Mouse (Mus musculus) cerebellum, adult 8-10 months (tissue): ENCODE data around the gene Tollip.
A peak's percentile ranks its signal among the peaks of the same experiment; 100 is the strongest.

ENCODE experiments used
- DNase-seq: peaks from one replicate; pipeline ENCODE4 v3.0.0; 2022

Tollip gene

DNA sequence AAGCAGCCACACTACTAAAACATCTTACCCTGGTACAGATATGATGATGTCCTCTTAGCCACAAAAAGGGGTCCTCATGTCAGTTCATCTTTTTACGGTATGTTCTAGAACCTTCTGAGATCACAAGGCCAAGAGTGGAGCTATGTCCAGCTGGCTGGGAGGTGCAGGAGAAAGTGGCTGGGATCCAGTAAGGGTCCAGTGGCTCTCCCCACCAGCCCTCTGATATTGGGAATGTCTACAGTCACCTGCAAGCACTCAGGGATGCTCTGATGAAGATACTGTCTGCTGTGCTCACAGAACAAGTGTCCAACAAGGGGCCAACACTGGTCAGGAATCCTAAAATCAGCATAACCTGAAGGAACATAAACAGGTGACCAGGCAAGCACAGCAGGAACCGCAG lies at the start of gene Tollip:
TSS of gene Tollip (minus strand) at position 101 of the 400 bp plus-strand sequence.
- DNase-seq: no peak

DNA sequence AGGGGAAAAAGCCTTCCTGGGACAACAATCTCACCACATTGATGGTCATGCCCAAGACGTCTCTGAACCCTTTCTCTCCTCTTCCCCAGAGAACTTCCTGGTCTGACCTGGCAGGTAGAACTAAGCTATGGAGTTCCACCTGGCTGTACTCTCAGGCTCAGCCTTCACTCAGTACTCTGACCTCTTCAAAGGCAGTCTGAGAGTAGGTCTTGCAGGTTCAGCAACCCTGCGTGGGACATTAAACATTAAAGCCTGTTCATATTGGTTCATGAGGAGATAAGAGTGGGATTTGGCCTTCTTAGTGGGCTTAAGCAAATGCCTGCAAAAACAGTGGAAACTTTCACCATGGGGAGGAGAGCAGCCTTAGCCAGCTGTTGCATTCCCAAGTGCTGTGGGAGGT lies 48.0 kb upstream of the Tollip start:
- DNase-seq: no peak

DNA sequence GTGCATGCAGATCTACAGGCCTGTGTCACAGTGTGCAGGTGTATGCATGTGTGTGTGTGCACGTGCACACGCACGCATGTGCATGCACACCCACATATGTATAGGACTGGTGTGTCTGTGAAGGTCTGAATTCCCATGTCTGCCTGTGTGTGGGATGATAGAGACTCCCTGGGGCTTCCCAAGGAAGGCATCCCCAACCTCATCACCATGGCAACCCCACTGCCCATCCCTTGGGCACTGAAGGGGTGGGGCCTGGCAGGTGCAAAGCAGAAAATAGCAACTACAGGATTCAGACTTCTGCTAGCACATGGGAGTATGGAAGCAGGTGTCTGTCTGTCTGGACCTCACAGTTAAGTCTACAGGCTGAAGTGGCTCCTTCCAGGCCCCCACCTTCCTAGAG lies 44.2 kb upstream of the Tollip start:
- DNase-seq: no peak

DNA sequence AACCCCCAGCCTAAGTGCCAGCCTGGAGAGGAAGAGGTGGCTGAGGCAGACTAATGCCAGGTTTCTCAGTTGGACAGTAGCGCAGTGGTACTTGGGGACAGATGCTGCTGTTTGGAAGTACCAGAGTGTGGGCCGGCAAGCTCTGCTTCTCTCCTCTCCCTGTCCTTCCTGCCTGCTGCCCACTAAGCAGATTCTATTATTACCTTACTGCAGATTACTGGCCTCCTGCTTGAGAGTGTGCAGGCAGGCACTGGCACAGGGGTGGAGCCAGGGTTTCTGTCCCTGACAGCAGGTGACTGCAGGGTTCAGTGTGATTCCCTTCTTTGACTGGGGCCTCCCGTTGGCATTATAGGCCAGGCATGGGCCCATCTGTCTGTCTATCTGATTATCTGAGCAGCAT lies 43.2 kb upstream of the Tollip start:
- peak; percentile 63 for DNase-seq

DNA sequence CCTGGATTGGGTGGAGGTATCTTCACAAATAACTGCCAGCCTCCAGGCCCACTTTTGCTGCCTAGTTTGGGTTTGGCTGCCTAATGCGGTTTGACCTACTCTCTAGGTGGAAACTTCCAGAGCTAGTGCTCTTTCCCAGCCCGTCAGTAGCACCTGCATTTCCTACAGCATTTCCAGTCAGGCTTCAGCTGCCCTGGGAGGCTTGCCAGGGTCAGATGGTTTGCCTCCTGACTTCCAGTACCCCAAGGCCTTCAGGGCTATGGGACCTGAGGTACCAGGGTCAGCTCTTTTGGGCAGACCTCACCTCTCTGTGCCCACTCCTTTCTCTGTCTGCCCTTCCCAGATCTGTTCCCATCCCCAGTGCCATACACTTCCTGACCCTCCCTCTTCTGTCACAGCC lies 42.6 kb upstream of the Tollip start:
- no peak for DNase-seq

DNA sequence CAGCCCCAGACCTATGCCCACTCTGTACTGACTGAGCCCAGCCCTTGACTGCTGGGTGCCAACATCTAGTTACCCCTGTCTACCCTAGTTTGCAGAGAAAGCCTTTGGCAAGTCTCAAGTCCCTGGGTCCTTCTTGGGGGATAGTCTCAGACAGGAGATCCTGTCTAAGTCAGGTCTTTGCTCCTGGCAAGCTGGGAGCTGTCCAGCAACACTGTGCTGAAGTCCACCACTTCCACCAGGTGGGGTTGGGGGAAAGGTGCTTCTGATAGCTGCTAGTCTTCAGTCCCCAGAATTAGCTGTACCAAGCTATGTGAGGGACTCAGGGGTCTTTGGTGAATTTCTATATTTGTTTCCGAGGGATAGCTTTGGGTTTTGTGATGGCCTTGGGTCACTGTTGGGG lies 40.8 kb upstream of the Tollip start:
- no peak for DNase-seq

DNA sequence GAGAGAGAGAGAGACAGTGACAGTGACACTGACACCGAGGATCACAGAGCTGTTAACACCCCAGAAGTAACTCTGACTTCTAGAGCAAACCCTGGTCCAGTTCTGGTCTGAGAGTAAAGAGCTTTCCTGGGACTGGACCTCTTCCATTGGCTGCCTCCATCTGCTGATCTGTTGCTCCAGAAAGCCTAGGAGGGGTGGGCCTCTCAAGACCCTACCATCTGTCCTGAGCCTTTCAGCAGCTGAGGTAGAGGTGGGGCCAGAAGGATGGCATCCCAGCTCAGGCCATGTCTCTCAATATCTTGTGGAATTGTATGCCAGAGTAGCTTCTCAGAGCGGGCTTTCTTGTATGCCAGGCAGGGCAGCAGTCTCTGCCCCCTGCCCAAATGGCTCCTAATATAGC lies 39.9 kb upstream of the Tollip start:
- DNase-seq: no peak

DNA sequence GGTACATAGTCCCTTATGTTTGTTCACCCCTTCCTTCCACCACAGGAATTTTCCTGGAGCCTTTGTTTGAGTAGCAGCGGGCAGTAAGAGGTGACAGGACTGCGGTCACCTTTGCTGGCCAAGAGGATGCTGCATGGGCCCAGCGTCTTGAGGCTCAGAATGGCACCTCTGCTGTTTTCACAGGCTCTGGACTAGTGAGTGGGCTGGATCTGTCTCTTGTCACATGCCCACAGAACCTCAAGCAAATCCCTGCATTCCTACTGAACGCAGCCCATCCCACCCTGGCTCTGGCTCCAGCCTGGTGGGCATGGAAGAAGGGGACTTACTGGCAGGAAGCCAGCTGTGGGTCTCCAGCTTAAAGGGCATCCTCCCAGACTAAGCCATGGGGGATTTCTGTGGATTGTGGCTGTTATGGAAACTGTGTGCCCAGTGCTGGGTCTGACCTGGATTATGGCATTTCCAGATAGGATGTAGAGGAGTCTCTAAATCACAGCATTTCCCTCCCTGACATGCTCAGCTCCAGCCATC lies 39.3 kb upstream of the Tollip start:
- no peak for DNase-seq

DNA sequence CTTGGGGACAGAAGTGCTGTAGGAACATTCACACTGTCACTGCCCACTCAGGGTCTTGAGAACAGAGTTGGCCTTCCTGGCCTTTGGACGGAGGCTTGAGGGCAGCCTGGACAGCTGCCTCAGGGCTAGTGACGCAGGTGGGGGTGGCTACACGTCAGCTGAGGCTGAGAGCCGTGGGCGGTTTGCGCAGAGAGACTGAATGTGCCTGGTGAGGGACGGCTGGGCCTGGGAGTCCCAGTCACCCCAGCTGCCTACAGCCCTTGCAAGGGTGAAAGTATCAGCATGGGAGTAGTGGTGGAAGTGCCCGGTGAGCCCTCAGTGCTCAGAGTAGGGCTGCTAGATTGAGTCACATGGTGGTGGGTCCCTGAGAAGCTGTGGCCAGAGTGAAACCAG lies 37.9 kb upstream of the Tollip start:
- peak; percentile 49 for DNase-seq

DNA sequence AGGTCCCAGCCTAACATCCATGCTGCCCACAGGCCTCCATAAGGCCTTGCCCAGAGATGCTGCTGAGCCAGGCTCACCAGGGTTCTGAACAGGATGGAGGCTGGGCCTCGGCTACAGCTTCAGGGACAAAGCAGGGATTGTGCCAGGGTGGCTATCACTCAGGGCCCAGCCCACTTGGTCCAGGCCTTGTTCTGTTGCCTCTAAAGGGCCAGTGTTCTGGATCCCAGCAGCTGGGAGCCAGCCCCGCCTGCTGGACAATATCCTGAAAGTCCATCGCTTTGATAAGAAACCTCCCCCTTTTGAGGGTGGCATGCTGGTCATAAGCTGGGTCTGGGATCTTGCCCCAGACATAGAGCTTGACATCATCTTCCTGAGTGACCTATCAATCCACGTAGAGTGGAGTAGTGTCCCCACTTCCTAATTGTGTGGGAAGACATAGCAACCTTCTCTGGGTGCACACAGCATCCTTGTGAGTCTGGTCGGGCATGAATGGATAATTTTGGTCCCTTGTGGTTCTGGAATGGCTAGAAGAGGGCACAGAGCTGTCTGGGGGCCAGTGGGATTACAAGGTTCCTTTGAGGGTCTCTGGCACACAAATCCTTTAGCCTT lies 37.4 kb upstream of the Tollip start:
- DNase-seq: peak; percentile 40

DNA sequence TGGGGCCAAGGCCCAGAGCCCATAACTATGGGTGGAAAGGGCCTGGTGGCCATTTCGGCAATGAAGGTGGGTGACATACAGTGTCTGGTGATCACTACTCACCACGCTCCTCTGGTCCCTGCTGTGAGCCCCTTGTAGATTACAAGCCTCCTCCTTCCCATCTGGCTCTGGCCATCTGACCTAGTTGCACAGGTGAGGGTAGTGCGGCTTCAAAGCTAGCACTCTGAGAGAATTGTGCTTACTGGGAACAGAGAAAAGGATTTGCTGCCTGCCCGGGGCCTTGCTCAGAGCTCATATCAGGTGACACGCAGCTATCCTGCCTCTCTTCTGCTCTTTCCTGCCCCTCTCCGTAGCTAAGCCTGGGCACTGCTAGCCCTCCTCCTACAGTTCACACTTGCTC lies 35.3 kb upstream of the Tollip start:
- peak; percentile 41 for DNase-seq

DNA sequence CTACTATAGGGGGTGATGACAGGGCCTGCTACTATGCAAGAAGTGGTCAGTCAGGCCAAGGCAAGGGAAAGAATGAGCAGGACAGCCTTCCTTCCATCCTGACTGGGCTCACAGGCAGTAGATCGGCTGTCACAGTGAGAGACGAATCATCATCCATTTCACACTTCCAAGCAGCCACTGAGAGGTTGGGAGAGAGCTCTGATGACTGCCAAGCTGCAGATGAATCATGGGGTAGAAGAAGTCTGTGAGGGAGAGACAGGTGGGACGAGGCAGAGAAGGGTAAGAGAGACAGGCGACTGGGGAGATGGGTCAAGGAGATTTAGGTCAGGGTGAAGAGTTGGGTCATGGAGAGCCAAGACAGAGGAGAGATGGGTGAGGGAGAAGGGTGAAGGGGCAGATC lies 34.6 kb upstream of the Tollip start:
- peak; percentile 45 for DNase-seq

DNA sequence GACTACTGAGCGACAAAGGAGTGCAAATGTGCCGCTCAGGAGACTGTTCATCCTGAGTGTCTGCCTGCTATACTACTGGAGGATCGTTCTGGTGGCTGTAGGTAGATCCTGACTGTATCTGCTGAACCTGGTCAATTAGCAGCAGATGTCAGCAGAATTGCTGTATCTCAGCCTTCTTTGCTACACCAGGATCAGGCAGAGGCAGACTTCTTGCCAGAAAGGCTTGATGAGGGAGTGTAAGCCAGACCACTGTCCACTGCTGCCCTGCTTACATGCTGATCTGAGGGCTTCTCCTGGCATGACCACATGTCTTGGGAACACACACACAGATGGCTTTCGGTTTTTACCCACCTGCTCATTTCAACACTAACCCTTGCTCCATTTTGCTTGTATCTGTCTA lies 33.5 kb upstream of the Tollip start:
- DNase-seq: peak; percentile 36

DNA sequence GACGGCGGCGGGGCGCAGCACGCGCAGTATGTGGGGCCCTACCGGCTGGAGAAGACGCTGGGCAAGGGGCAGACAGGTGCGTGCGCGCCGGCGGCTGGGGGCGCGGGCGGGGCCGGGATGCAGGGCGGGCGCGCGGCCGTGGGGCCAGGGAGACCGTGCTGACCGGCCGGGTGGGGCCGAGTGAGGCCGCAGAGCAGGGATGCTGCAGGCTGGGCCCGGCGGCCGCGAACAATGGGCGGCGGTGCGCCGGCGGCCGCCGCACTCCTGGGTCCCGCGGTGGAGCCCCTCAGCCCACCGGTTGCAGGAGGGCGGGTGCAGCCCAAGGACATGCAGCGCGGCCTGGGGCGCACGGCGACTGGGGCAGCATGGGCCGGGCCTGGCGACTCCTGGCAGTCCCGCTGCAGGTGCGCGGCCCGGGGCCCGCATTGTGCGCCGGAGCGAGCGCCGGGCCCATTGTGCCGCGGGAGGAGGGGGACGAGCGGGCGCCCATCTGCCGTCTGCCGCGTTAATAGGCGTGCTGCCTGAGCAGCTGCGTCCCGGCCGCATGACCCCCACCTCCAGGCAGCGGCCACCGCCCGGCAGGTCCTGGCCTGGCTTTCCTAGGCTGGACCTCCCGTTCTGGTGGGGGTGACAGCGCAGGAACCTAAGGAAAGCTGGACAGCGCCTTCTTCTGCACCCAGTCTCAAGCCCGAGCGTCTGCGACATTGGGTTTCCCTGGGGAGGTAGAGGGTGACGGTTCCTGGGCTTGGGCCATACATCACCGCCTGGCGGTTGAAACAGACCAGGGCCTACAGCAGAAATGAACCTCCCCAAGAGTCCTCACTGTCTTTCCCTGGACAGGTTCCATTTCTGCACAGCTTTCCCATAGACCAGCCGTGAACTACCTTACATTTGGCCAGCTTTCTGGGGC lies 32.1 kb upstream of the Tollip start:
- peak; percentile 68 for DNase-seq

DNA sequence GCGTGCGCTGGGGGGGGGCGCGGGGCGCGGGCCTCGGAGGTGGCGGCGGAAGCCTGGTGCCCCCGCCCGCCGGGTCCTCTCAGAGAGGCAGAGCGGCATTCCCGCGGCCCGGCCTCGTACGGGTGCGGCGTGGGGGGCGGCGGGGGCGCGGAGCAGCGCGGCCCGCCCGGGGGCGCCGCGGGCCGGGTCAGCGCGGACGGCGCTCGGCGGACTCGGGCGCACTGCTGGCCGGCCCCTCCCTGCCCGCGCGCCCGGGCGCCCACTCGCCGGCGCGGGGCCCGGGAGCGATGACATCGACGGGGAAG lies 31.4 kb upstream of the Tollip start:
- DNase-seq: no peak

DNA sequence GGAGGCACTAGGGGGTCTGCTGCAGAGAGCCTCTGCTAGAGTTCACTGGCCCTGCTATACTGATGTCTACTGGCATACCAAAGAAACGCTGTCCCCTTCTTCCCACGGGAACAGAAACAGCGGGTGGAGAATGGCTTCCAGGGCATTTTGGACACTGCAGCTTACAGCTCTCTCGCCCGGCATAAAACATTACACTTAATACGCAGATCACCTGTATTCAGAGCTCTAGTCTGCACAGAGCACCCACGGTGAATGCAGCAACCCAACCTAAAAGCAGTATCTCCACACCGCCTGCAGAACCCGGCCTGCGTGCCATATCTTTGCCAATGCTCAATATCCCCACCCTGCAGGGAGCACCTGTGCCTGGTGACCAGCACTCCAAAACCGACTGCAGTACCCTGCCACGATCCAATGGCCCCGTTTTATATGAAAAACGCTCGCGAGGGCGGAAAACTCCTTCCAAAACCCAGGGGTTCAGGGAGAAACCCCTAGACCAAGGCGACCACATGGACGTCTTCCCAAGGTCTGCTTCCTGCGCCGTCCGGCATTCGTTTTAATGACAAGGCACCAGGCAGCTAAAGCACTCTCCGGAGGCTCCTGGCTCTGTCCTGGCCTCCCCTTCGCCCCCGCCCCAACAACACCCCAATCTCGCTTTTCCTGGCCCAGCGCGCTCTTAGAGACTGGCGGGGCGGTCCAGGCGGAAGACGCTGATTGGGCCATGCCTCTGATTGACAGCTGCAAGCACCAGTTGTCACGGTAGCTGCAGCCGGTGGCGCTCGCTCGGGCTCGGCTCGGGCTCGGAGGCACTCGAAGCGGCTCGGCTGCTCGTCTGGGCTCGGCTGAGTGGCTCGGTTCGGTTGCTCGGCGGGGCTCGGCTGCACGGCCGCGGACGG lies 30.8 kb upstream of the Tollip start, which contains the start of gene Brsk2:
TSS of gene Brsk2 (plus strand) at position 846 of the 893 bp plus-strand sequence.
- peak; percentile 97 for DNase-seq

DNA sequence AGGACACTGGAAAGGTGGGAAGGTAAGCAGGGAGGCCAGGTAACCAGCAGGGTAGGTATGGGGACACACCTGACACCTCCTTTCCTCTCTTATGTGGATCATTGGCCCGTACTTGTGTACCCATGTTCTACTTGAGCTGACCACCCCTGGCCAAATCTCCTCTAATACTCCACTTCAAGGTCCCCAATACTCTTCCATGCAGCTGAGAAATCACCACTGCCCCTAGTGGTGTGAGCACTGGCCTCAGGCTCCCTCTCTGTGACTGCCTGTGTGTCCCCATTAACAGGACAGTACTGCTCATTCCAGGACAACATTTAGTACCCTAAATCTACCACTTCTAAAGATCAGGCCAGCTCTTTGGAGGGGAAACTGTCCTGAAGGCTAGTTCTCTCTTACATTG lies 29.7 kb upstream of the Tollip start:
- no peak for DNase-seq

DNA sequence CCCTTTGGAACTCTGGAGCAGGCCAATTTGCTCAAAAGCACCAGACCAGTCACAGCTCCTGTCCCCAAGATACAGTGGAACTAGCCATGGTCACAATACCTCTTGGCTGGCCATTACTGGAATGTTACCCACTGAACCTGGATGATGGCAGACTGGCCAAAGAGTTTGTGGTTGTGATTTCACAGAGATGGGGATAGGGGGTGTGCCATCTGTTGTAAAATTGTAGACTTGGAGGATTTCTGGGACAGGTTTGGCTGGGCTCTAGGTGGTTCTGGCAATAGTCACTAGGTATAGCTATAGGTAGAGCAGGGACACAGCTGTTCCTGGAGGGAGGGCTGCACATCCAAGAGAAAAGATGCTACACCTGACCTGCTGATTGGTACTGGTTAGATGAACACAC lies 29.2 kb upstream of the Tollip start:
- DNase-seq: no peak

DNA sequence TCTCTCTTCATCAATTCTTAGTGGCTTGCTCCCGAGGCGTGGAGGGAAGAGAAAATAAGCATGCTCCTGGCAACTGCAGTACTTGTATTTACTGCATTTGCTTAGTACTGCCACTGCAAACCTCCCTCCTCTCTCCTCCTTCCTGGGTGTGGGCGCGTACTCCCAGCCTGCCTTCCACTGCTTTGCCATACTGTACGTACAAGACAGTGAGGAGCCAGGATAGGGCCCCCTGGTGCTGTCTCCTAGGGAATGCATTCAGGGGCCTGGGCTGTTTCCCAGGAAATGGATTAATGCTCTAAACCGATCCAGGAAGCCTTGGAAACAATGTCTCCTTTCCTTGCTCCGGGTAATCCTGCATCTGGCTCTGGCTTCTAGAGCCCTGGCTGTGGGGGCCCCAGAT lies 27.6 kb upstream of the Tollip start:
- peak; percentile 24 for DNase-seq

DNA sequence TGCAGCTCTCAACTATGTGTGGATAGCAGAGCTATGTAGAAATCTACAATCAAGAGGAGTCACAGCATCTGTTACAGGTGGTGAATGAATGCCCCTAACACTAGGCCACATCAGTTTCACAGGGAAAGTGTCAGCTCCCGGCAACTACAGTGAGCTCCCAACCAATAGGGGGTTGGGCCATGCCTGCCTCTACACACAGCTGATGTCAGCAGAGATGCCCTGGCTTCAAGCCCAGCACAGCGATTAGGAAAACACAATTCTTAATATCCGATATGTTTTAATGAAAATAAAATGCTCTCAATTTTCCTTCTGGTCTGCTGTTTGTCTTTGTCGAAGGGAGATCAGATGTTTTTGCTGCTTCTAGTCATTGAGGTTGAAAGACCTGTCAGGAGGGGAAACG lies 25.1 kb upstream of the Tollip start:
- DNase-seq: no peak

DNA sequence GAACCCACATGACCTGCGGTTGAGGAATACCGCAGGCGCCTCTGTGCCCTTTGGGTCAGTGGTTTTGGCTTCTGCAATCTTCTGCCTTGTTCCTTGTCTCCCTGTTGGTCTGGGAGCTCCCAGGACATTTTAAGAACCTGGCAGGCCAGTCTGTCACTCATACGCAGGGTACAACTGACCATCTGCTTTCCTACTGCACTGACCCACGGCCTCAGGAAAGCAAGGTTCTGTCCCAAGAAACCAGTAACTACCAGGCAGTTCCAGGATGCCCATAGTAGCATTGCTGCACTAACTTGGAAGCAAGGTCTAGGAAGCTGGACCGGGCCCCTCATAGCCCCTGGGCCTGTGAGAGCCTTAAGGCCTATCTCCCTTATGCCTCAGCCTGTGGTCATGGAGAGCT lies 16.6 kb upstream of the Tollip start:
- DNase-seq: no peak

DNA sequence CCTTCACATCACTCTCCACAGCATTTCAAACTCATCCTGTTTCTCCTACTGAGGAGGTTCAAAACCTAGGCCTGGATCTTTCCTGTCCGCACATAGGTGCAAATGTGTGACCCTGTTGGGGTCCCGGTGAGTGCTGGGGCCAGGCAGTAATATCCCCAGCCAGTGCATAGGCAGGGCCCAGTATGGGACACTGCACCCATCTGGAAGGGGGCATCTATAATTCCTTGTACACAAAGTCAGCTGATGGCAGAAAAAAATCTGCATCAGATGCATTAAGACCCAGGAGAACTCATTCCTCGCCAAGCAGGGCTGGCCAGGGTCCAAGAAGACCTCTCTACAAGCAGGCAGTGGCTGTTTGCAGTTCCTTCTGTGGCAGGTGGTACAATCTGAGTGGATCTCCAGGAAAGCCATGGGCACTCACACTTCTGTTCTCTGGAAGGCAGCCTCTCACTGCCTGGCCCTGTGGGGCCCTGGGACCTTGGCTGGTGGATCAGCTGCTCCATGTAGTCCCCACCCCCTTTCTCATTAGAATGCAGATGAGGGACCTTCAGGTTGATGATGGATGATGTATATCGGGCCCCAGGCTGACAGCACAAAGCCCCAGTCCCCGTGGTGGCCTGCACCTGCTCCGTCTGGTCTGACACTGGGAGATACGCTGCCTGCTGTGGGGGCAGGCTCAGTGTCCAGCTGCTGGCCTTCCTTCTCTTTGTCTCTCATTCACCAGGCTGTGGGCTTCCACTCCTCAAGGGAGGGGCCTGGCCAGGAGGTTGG lies 16.0 kb upstream of the Tollip start:
- no peak for DNase-seq

DNA sequence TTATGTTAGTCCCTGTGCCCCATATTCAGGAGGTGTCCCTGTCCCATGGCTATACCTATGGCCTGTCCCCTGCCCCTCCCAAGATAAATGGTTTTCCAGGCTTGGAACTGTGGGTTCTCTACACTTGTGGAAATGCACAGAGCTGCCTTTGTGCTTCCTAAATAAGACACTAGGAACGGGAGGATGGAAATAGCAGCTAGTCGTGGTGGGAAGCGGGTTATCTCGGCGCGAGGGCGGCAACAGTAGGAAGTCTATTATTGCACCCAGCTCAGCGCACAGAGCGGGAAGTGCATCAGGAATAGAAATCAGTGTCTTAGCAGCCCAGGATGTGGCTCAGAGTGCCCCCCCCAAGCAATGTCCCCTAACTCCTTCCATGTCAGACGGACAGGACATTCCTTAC lies 10.3 kb upstream of the Tollip start:
- DNase-seq: no peak
